Mouse (Mus musculus) forebrain, embryonic 16.5 days (tissue): ENCODE data around the gene Tmem170. TPM values are rescaled to one million over a fixed set of nuclear protein-coding genes. Genes with fewer than 3 reads are reported as not detected.

Source experiments
- ATAC-seq: fragments of 200-750 bp; cut with Nextera tagmentation; 2 replicates; pipeline ENCODE4 v1.8.0; 2017; ENCODE audit warnings: mild to moderate bottlenecking, moderate library complexity
- H3K27ac ChIP-seq: fragments of 300-500 bp; sonication (generic); 2 replicates; pipeline ENCODE4 v1.5.1; 2014; ENCODE audit warnings: low read length, control low read depth
- H3K27me3 ChIP-seq: fragments of 300-500 bp; sonication (generic); replicated peaks from 2 replicates; pipeline ENCODE4 v1.6.1; 2014; ENCODE audit warnings: low read length; ENCODE audit not compliant: control insufficient read depth, insufficient read depth
- H3K36me3 ChIP-seq: fragments of 300-500 bp; sonication (generic); 2 replicates; pipeline ENCODE4 v1.6.1; 2014; ENCODE audit not compliant: control insufficient read depth, insufficient read depth
- H3K4me1 ChIP-seq: fragments of 300-500 bp; sonication (generic); replicated peaks from 2 replicates; pipeline ENCODE4 v1.6.1; 2014; ENCODE audit warnings: low read length; ENCODE audit not compliant: control insufficient read depth, insufficient read depth
- H3K4me2 ChIP-seq: fragments of 300-500 bp; sonication (generic); 2 replicates; pipeline ENCODE4 v1.6.1; 2014; ENCODE audit warnings: mild to moderate bottlenecking, low read length, control low read depth
- H3K4me3 ChIP-seq: fragments of 300-500 bp; sonication (generic); replicated peaks from 2 replicates; pipeline ENCODE4 v1.5.1; 2014; ENCODE audit warnings: mild to moderate bottlenecking, low read length, control low read depth
- H3K9ac ChIP-seq: fragments of 300-500 bp; sonication (generic); replicated peaks from 2 replicates; pipeline ENCODE4 v1.6.1; 2014; ENCODE audit warnings: low read depth, low read length, control low read depth
- H3K9me3 ChIP-seq: fragments of 300-500 bp; sonication (generic); 2 replicates; pipeline ENCODE4 v1.6.1; 2016; ENCODE audit warnings: low read length; ENCODE audit not compliant: control insufficient read depth
- WGBS: fragments of 180-500 bp; shearing (Covaris S2); extraction: QIAGEN DNeasy Blood & Tissue Kit; methylation state at CpG from one replicate; pipeline ENCODE4 v1.1.7; 2014; 5-methylcytosine and 5-hydroxymethylcytosine counted together
- polyA plus RNA-seq: library from polyadenylated mRNA; unstranded; fragments of >200 nt; fragmentation: Nextera tagmentation; extraction: Ambion mirVana; gene quantifications from 2 replicates; pipeline ENCODE4 v1.2.1, GENCODE M21; 2015

Gene Tmem170
- polyA plus RNA-seq, 1 experiment from 2014 or later = 3.8 TPM

GRCm38 (mm10) chr8:111831996-111832395 lies 44.6 kb downstream of the Tmem170 start:
- Histone ChIP-seq H3K4me1 (no peaks in the 10 kb centered on the region), H3K27ac (no peak overlapping the region), H3K4me3 (no peak overlapping the region), H3K9ac (no peak overlapping the region), H3K4me2 (no peak overlapping the region), H3K36me3 (peaks cover 14% of the 10 kb centered on the region), H3K9me3 (no peaks in the 10 kb centered on the region), H3K27me3 (no peaks in the 10 kb centered on the region)
- no peak for ATAC-seq
- WGBS = 69% methylated on average over 4 of the region's 4 CpGs

GRCm38 (mm10) chr8:111828595-111828994 lies 48.0 kb downstream of the Tmem170 start:
- no peaks in the 10 kb centered on the region for H3K4me1 ChIP-seq
- WGBS = 87% methylated on average over 6 of the region's 6 CpGs
- H3K36me3 ChIP-seq = peaks cover 18% of the 10 kb centered on the region
- H3K9me3 ChIP-seq = no peaks in the 10 kb centered on the region
- no peak overlapping the region for H3K9ac ChIP-seq
- no peak overlapping the region for H3K27ac ChIP-seq
- ATAC-seq = no peak
- no peaks in the 10 kb centered on the region for H3K27me3 ChIP-seq
- no peak overlapping the region for H3K4me2 ChIP-seq
- H3K4me3 ChIP-seq = no peak overlapping the region

GRCm38 (mm10) chr8:111825219-111825618 lies 51.3 kb downstream of the Tmem170 start:
- Histone ChIP-seq H3K27ac (no peak overlapping the region), H3K4me2 (no peak overlapping the region), H3K27me3 (no peaks in the 10 kb centered on the region), H3K36me3 (peaks cover 15% of the 10 kb centered on the region), H3K9ac (no peak overlapping the region), H3K9me3 (no peaks in the 10 kb centered on the region), H3K4me3 (no peak overlapping the region), H3K4me1 (no peaks in the 10 kb centered on the region)
- ATAC-seq = no peak
- 67% methylated on average over 6 of the region's 6 CpGs for WGBS

GRCm38 (mm10) chr8:111824334-111824733 lies 52.2 kb downstream of the Tmem170 start:
- H3K27me3 ChIP-seq = no peaks in the 10 kb centered on the region
- H3K4me1 ChIP-seq = no peaks in the 10 kb centered on the region
- H3K4me2 ChIP-seq = no peak overlapping the region
- peaks cover 14% of the 10 kb centered on the region for H3K36me3 ChIP-seq
- no peak overlapping the region for H3K9ac ChIP-seq
- H3K9me3 ChIP-seq = no peaks in the 10 kb centered on the region
- H3K27ac ChIP-seq = no peak overlapping the region
- 96% methylated on average over 5 of the region's 5 CpGs for WGBS
- no peak overlapping the region for H3K4me3 ChIP-seq
- ATAC-seq = no peak

GRCm38 (mm10) chr8:111821199-111821598 lies 55.4 kb downstream of the Tmem170 start:
- Histone ChIP-seq H3K4me3 (no peak overlapping the region), H3K4me1 (no peaks in the 10 kb centered on the region), H3K9me3 (no peaks in the 10 kb centered on the region), H3K27me3 (no peaks in the 10 kb centered on the region), H3K27ac (no peak overlapping the region), H3K4me2 (no peak overlapping the region), H3K36me3 (peaks cover 9% of the 10 kb centered on the region; the same call in 1 of the 2 replicates), H3K9ac (no peak overlapping the region)
- WGBS = 93% methylated on average over 10 of the region's 10 CpGs
- no peak for ATAC-seq

- Histone ChIP-seq H3K4me3 (no peak overlapping the region), H3K4me2 (no peak overlapping the region), H3K4me1 (no peaks in the 10 kb centered on the region), H3K27ac (no peak overlapping the region), H3K27me3 (no peaks in the 10 kb centered on the region), H3K36me3 (peaks cover 9% of the 10 kb centered on the region; the same call in 1 of the 2 replicates), H3K9me3 (no peaks in the 10 kb centered on the region), H3K9ac (no peak overlapping the region)
- 89% methylated on average over 4 of the region's 4 CpGs for WGBS
- ATAC-seq = no peak
These were observed 55.9 kb downstream of the Tmem170 start for GRCm38 (mm10) chr8:111820691-111821090.

GRCm38 (mm10) chr8:111820018-111820417 lies 56.5 kb downstream of the Tmem170 start:
- Histone ChIP-seq H3K9me3 (no peaks in the 10 kb centered on the region), H3K4me1 (no peaks in the 10 kb centered on the region), H3K27ac (no peak overlapping the region), H3K27me3 (no peaks in the 10 kb centered on the region), H3K4me3 (no peak overlapping the region), H3K36me3 (peaks cover 9% of the 10 kb centered on the region; the same call in 1 of the 2 replicates), H3K9ac (no peak overlapping the region), H3K4me2 (no peak overlapping the region)
- no peak for ATAC-seq
- WGBS = 85% methylated on average over 12 of the region's 12 CpGs

- Histone ChIP-seq H3K4me3 (no peak overlapping the region), H3K4me2 (no peak overlapping the region), H3K36me3 (0 out of 2 replicates have a peak, but pooled peaks cover 6% of the 10 kb centered on the region), H3K27ac (no peak overlapping the region), H3K9ac (no peak overlapping the region), H3K9me3 (no peaks in the 10 kb centered on the region), H3K27me3 (no peaks in the 10 kb centered on the region), H3K4me1 (no peaks in the 10 kb centered on the region)
- WGBS = 93% methylated on average over 3 of the region's 3 CpGs
- no peak for ATAC-seq
These were observed 58.0 kb downstream of the Tmem170 start for GRCm38 (mm10) chr8:111818556-111818955.

- Histone ChIP-seq H3K27me3 (no peaks in the 10 kb centered on the region), H3K4me1 (peaks cover 5% of the 10 kb centered on the region), H3K9ac (no peak overlapping the region), H3K36me3 (0 out of 2 replicates have a peak, but pooled peaks cover 4% of the 10 kb centered on the region), H3K4me3 (no peak overlapping the region), H3K4me2 (no peak overlapping the region), H3K9me3 (no peaks in the 10 kb centered on the region), H3K27ac (no peak overlapping the region)
- no peak for ATAC-seq
- 88% methylated on average over 4 of the region's 4 CpGs for WGBS
These were observed 61.5 kb downstream of the Tmem170 start for GRCm38 (mm10) chr8:111815078-111815477.

- H3K9ac ChIP-seq = no peak overlapping the region
- H3K4me3 ChIP-seq = no peak overlapping the region
- H3K27me3 ChIP-seq = no peaks in the 10 kb centered on the region
- ATAC-seq = no peak
- 96% methylated on average over 9 of the region's 9 CpGs for WGBS
- H3K4me2 ChIP-seq = no peak overlapping the region
- H3K9me3 ChIP-seq = no peaks in the 10 kb centered on the region
- peaks cover 10% of the 10 kb centered on the region for H3K4me1 ChIP-seq
- no peak overlapping the region for H3K27ac ChIP-seq
- H3K36me3 ChIP-seq = no peaks in the 10 kb centered on the region
These were observed 62.7 kb downstream of the Tmem170 start for GRCm38 (mm10) chr8:111813818-111814217.
